Mouse (Mus musculus) thymus, adult 2 months (tissue): ENCODE results near the gene Pafah1b1.

Experiments
- CTCF ChIP-seq: fragments of 200-500 bp; IDR thresholded peaks from 2 replicates; pipeline ENCODE4 v1.5.1; 2012; ENCODE audit warnings: mild to moderate bottlenecking, control low read depth, low read length, moderate library complexity, borderline replicate concordance; ENCODE audit not compliant: control insufficient read depth, poor library complexity, insufficient read depth; ENCODE audit errors: extremely low read depth
- POLR2A ChIP-seq: fragments of 200-500 bp; IDR thresholded peaks from 2 replicates; pipeline ENCODE4 v1.6.1; 2012; ENCODE audit warnings: mild to moderate bottlenecking, low read length, control low read depth, moderate library complexity; ENCODE audit not compliant: control insufficient read depth, poor library complexity, insufficient read depth; ENCODE audit errors: extremely low read depth

- TF ChIP-seq CTCF (no peak), POLR2A (no peak)
Measured at GRCm38 (mm10) chr11:74637486-74637885, 87.0 kb downstream of the Pafah1b1 start.
